Mouse (Mus musculus) olfactory bulb, adult 2 months (tissue): ENCODE measurements around the gene Tars. TPM values are rescaled to one million over a fixed set of nuclear protein-coding genes. Genes with fewer than 3 reads are reported as not detected.

Experiments
- H3K27ac ChIP-seq: fragments of 200-500 bp; 2 replicates; pipeline ENCODE4 v1.5.1; 2012; ENCODE audit warnings: low read depth, low read length; ENCODE audit not compliant: insufficient read depth
- H3K4me1 ChIP-seq: fragments of 200-500 bp; 2 replicates; pipeline ENCODE4 v1.6.1; 2012; ENCODE audit warnings: low read length; ENCODE audit not compliant: control insufficient read depth, insufficient read depth
- H3K4me3 ChIP-seq: fragments of 200-500 bp; 2 replicates; pipeline ENCODE4 v1.5.1; 2012; ENCODE audit warnings: mild to moderate bottlenecking, low read depth, low read length, moderate library complexity; ENCODE audit not compliant: insufficient read depth
- CTCF ChIP-seq: fragments of 200-500 bp; IDR thresholded peaks from 2 replicates; pipeline ENCODE4 v1.5.1; 2012; ENCODE audit warnings: low read depth, mild to moderate bottlenecking, low read length, moderate library complexity; ENCODE audit not compliant: insufficient read depth
- POLR2A ChIP-seq: fragments of 200-500 bp; IDR thresholded peaks from 2 replicates; pipeline ENCODE4 v1.6.1; 2012; ENCODE audit warnings: mild to moderate bottlenecking, low read depth, low read length, moderate library complexity; ENCODE audit not compliant: insufficient read depth
- WGBS: fragments of 180-500 bp; shearing (Covaris S2); methylation state at CpG from one replicate; pipeline ENCODE4 v1.1.7; 2018; 5-methylcytosine and 5-hydroxymethylcytosine counted together
- polyA plus RNA-seq: library from polyadenylated mRNA; stranded (reverse); fragments of >200 nt; gene quantifications from 2 replicates; pipeline ENCODE4 v1.2.4, GENCODE M21; 2012; ENCODE audit warnings: low replicate concordance; ENCODE audit not compliant: missing spikeins, insufficient read depth, insufficient read length

The Tars gene
- polyA plus RNA-seq: not detected in 2 replicates

GRCm38 (mm10) chr15:11399356-11400067 is at the start of gene Tars:
Tars (minus strand) TSS chr15:11399665.
- TF ChIP-seq CTCF (no peak), POLR2A (peak; percentile 85; the same call in 1 of the 2 replicates)
- peak within 1 kb of the TSS; percentile 43; the same call in 1 of the 2 replicates for H3K27ac ChIP-seq
- peak within 1 kb of the TSS; percentile 96 for H3K4me3 ChIP-seq
- under 1% methylated on average over 42 of the region's 42 CpGs for WGBS
- peaks cover 6% of the 10 kb centered on the region for H3K4me1 ChIP-seq

GRCm38 (mm10) chr15:11437361-11437760 is 37.9 kb upstream of the Tars start:
- Histone ChIP-seq H3K27ac (no peak overlapping the region), H3K4me1 (no peaks in the 10 kb centered on the region), H3K4me3 (no peak overlapping the region)
- WGBS: 98% methylated on average over 4 of the region's 4 CpGs
- TF ChIP-seq CTCF (no peak), POLR2A (no peak)

- Histone ChIP-seq H3K4me1 (no peaks in the 10 kb centered on the region), H3K27ac (no peak overlapping the region), H3K4me3 (no peak overlapping the region)
- WGBS: 92% methylated on average over 15 of the region's 15 CpGs
- TF ChIP-seq CTCF (no peak), POLR2A (no peak)
Observed at GRCm38 (mm10) chr15:11436709-11437280, 37.3 kb upstream of the Tars start.

- TF ChIP-seq POLR2A: no peak
- TF ChIP-seq CTCF: no peak
- no peaks in the 10 kb centered on the region for H3K4me1 ChIP-seq
- no peak overlapping the region for H3K27ac ChIP-seq
- no peak overlapping the region for H3K4me3 ChIP-seq
- 50% methylated on average over 2 of the region's 2 CpGs for WGBS
Observed at GRCm38 (mm10) chr15:11426899-11427298, 27.4 kb upstream of the Tars start.

GRCm38 (mm10) chr15:11413484-11413883 is 14.0 kb upstream of the Tars start:
- Histone ChIP-seq H3K27ac (no peak overlapping the region), H3K4me3 (no peak overlapping the region), H3K4me1 (no peaks in the 10 kb centered on the region)
- TF ChIP-seq POLR2A: no peak
- 75% methylated on average over 1 of the region's 1 CpGs for WGBS

- Histone ChIP-seq H3K4me1 (no peaks in the 10 kb centered on the region), H3K27ac (no peak overlapping the region), H3K4me3 (no peak overlapping the region)
- 89% methylated on average over 2 of the region's 2 CpGs for WGBS
- TF ChIP-seq POLR2A: no peak
- no peak for TF ChIP-seq CTCF
Observed at GRCm38 (mm10) chr15:11412542-11412941, 13.1 kb upstream of the Tars start.

- H3K4me1 ChIP-seq: no peaks in the 10 kb centered on the region
- WGBS: 79% methylated on average over 7 of the region's 7 CpGs
- H3K4me3 ChIP-seq: no peak overlapping the region
- TF ChIP-seq POLR2A: no peak
- no peak overlapping the region for H3K27ac ChIP-seq
Observed at GRCm38 (mm10) chr15:11411846-11412245, 12.4 kb upstream of the Tars start.

GRCm38 (mm10) chr15:11408155-11408826 is 8.8 kb upstream of the Tars start:
- 38% methylated on average over 7 of the region's 7 CpGs for WGBS
- Histone ChIP-seq H3K4me3 (no peak overlapping the region), H3K4me1 (no peaks in the 10 kb centered on the region), H3K27ac (no peak overlapping the region)
- TF ChIP-seq CTCF: no peak
- no peak for TF ChIP-seq POLR2A

GRCm38 (mm10) chr15:11407381-11407780 is 7.9 kb upstream of the Tars start:
- Histone ChIP-seq H3K4me1 (no peaks in the 10 kb centered on the region), H3K4me3 (no peak overlapping the region), H3K27ac (no peak overlapping the region)
- TF ChIP-seq POLR2A (no peak), CTCF (no peak)
- WGBS: 15% methylated on average over 8 of the region's 8 CpGs
